Mouse (Mus musculus) liver, embryonic 16.5 days (tissue): Measurements from ENCODE around the gene Gas6. TPM values are rescaled to one million over a fixed set of nuclear protein-coding genes. Genes with fewer than 3 reads are reported as not detected.

ENCODE experiments used
- ATAC-seq: fragments of 200-750 bp; cut with Nextera tagmentation; 2 replicates; pipeline ENCODE4 v1.8.0; 2017; ENCODE audit warnings: low read depth, mild to moderate bottlenecking, moderate number of reproducible peaks, moderate library complexity
- H3K27ac ChIP-seq: fragments of 300-500 bp; sonication (generic); 2 replicates; pipeline ENCODE4 v1.5.1; 2014; ENCODE audit warnings: mild to moderate bottlenecking, low read length
- H3K27me3 ChIP-seq: fragments of 300-500 bp; sonication (generic); 2 replicates; pipeline ENCODE4 v1.6.1; 2014; ENCODE audit warnings: low read depth, low read length, mixed read lengths; ENCODE audit not compliant: control insufficient read depth, insufficient read depth
- H3K36me3 ChIP-seq: fragments of 300-500 bp; sonication (generic); 2 replicates; pipeline ENCODE4 v1.6.1; 2014; ENCODE audit warnings: mild to moderate bottlenecking; ENCODE audit not compliant: control insufficient read depth, insufficient read depth
- H3K4me1 ChIP-seq: fragments of 300-500 bp; sonication (generic); 2 replicates; pipeline ENCODE4 v1.6.1; 2014; ENCODE audit warnings: low read depth, low read length, mixed read lengths; ENCODE audit not compliant: control insufficient read depth
- H3K4me2 ChIP-seq: fragments of 300-500 bp; sonication (generic); 2 replicates; pipeline ENCODE4 v1.6.1; 2014; ENCODE audit warnings: low read depth, low read length, mixed read lengths
- H3K4me3 ChIP-seq: fragments of 300-500 bp; sonication (generic); 2 replicates; pipeline ENCODE4 v1.5.1; 2014; ENCODE audit warnings: low read depth, mild to moderate bottlenecking, low read length
- H3K9ac ChIP-seq: fragments of 300-500 bp; sonication (generic); 2 replicates; pipeline ENCODE4 v1.6.1; 2014; ENCODE audit warnings: low read depth, low read length
- H3K9me3 ChIP-seq: fragments of 300-500 bp; sonication (generic); replicated peaks from 2 replicates; pipeline ENCODE4 v1.6.1; 2016; ENCODE audit warnings: low read length; ENCODE audit not compliant: control insufficient read depth
- WGBS: fragments of 180-500 bp; shearing (Covaris S2); extraction: QIAGEN DNeasy Blood & Tissue Kit; methylation state at CpG from one replicate; pipeline ENCODE4 v1.1.7; 2014; ENCODE audit not compliant: insufficient replicate concordance; 5-methylcytosine and 5-hydroxymethylcytosine counted together
- polyA plus RNA-seq: library from polyadenylated mRNA; unstranded; fragments of >200 nt; fragmentation: Nextera tagmentation; extraction: Ambion mirVana; gene quantifications from 2 replicates; pipeline ENCODE4 v1.2.1, GENCODE M21; 2015

Gene Gas6
- polyA plus RNA-seq, 1 experiment from 2014 or later: 8.3 TPM

GRCm38 (mm10) chr8:13512677-13513076 lies 18.4 kb upstream of the Gas6 start:
- H3K4me1 ChIP-seq: no peaks in the 10 kb centered on the region
- ATAC-seq: no peak
- H3K27ac ChIP-seq: no peak overlapping the region
- no peak overlapping the region for H3K9ac ChIP-seq
- H3K36me3 ChIP-seq: no peaks in the 10 kb centered on the region
- no peak overlapping the region for H3K4me2 ChIP-seq
- 45% methylated on average over 6 of the region's 6 CpGs for WGBS
- H3K27me3 ChIP-seq: no peaks in the 10 kb centered on the region
- no peak overlapping the region for H3K4me3 ChIP-seq
- H3K9me3 ChIP-seq: no peaks in the 10 kb centered on the region

- Histone ChIP-seq H3K9ac (no peak overlapping the region), H3K27me3 (no peaks in the 10 kb centered on the region), H3K36me3 (no peaks in the 10 kb centered on the region), H3K9me3 (no peaks in the 10 kb centered on the region), H3K4me2 (no peak overlapping the region), H3K4me3 (no peak overlapping the region), H3K27ac (no peak overlapping the region), H3K4me1 (no peaks in the 10 kb centered on the region)
- WGBS: 63% methylated on average over 5 of the region's 5 CpGs
- ATAC-seq: no peak
Observed at GRCm38 (mm10) chr8:13512016-13512415, 17.7 kb upstream of the Gas6 start.

- Histone ChIP-seq H3K9ac (no peak overlapping the region), H3K27me3 (no peaks in the 10 kb centered on the region), H3K9me3 (no peaks in the 10 kb centered on the region), H3K27ac (no peak overlapping the region), H3K4me1 (no peaks in the 10 kb centered on the region), H3K4me3 (no peak overlapping the region), H3K36me3 (no peaks in the 10 kb centered on the region), H3K4me2 (no peak overlapping the region)
- ATAC-seq: no peak
- WGBS: 65% methylated on average over 3 of the region's 3 CpGs
Observed at GRCm38 (mm10) chr8:13507284-13507937, 13.1 kb upstream of the Gas6 start.

GRCm38 (mm10) chr8:13506849-13507248 lies 12.6 kb upstream of the Gas6 start:
- no peak overlapping the region for H3K9ac ChIP-seq
- ATAC-seq: peak; percentile 70
- H3K27ac ChIP-seq: no peak overlapping the region
- 25% methylated on average over 4 of the region's 4 CpGs for whole genome bisulfite sequencing
- no peak overlapping the region for H3K4me2 ChIP-seq
- no peaks in the 10 kb centered on the region for H3K4me1 ChIP-seq
- no peaks in the 10 kb centered on the region for H3K9me3 ChIP-seq
- H3K36me3 ChIP-seq: no peaks in the 10 kb centered on the region
- no peak overlapping the region for H3K4me3 ChIP-seq
- H3K27me3 ChIP-seq: no peaks in the 10 kb centered on the region

GRCm38 (mm10) chr8:13504894-13505674 lies 10.8 kb upstream of the Gas6 start:
- no peak overlapping the region for H3K27ac ChIP-seq
- H3K36me3 ChIP-seq: no peaks in the 10 kb centered on the region
- H3K4me3 ChIP-seq: no peak overlapping the region

GRCm38 (mm10) chr8:13503936-13504606 lies 9.8 kb upstream of the Gas6 start:
- Histone ChIP-seq H3K4me3 (no peak overlapping the region), H3K4me2 (no peak overlapping the region), H3K9me3 (no peaks in the 10 kb centered on the region), H3K4me1 (no peaks in the 10 kb centered on the region), H3K27ac (no peak overlapping the region), H3K9ac (no peak overlapping the region), H3K36me3 (no peaks in the 10 kb centered on the region), H3K27me3 (no peaks in the 10 kb centered on the region)
- 54% methylated on average over 8 of the region's 8 CpGs for WGBS
- no peak for ATAC-seq

More at GRCm38 (mm10) chr8:13504894-13505674, 10.8 kb upstream of the Gas6 start:
- Histone ChIP-seq H3K9ac (no peak overlapping the region), H3K27me3 (no peaks in the 10 kb centered on the region), H3K4me2 (no peak overlapping the region), H3K9me3 (no peaks in the 10 kb centered on the region), H3K4me1 (no peaks in the 10 kb centered on the region)
- peak; percentile 43; the same call in 1 of the 2 replicates for ATAC-seq

- Histone ChIP-seq H3K36me3 (no peaks in the 10 kb centered on the region), H3K4me2 (no peak overlapping the region), H3K9me3 (no peaks in the 10 kb centered on the region), H3K9ac (no peak overlapping the region), H3K4me1 (no peaks in the 10 kb centered on the region), H3K4me3 (no peak overlapping the region), H3K27ac (no peak overlapping the region), H3K27me3 (no peaks in the 10 kb centered on the region)
- WGBS: 42% methylated on average over 3 of the region's 3 CpGs
- ATAC-seq: no peak
Observed at GRCm38 (mm10) chr8:13501221-13501620, 6.9 kb upstream of the Gas6 start.

- H3K9me3 ChIP-seq: no peaks in the 10 kb centered on the region
- peaks cover 34% of the 10 kb centered on the region for H3K27me3 ChIP-seq
- no peak overlapping the region for H3K4me3 ChIP-seq
- no peak overlapping the region for H3K9ac ChIP-seq
- 60% methylated on average over 11 of the region's 11 CpGs for WGBS
- no peak for ATAC-seq
- no peak overlapping the region for H3K27ac ChIP-seq
- H3K4me1 ChIP-seq: no peaks in the 10 kb centered on the region
- H3K4me2 ChIP-seq: no peak overlapping the region
- H3K36me3 ChIP-seq: no peaks in the 10 kb centered on the region
Observed at GRCm38 (mm10) chr8:13493011-13493410, 1.3 kb downstream of the Gas6 start.
